Mouse (Mus musculus) layer of hippocampus, adult 2 months (tissue): Measurements from ENCODE around the gene Clic4. TPM values are rescaled to one million over a fixed set of nuclear protein-coding genes. Genes with fewer than 3 reads are reported as not detected.
"Not testable (repeated sequence)": the region's sequence is repeated elsewhere in the genome, so short reads cannot be mapped to it uniquely, and the experiment has no call there.

Experiments used
- DNase-seq, 2 experiments: peaks; one replicate each; pipeline ENCODE4 v3.0.0; 2022; ENCODE audit warnings: low spot score in 2 of 2
- H3K27ac ChIP-seq: fragments of 200-600 bp; 2 replicates; pipeline ENCODE4 v1.8.1; 2022
- H3K4me3 ChIP-seq: fragments of 200-600 bp; 2 replicates; pipeline ENCODE4 v1.8.1; 2022; ENCODE audit warnings: mild to moderate bottlenecking
- CTCF ChIP-seq: fragments of 200-600 bp; conservative IDR thresholded peaks from 2 replicates; pipeline ENCODE4 v1.8.1; 2022; ENCODE audit warnings: antibody characterized with exemption, mild to moderate bottlenecking, moderate library complexity
- total RNA-seq, 2 experiments: library from RNA; stranded (reverse); gene quantifications; 2 replicates each; pipeline ENCODE4 v1.2.3; 2021

Gene Clic4
- total RNA-seq, 2 experiments from 2014 or later = 31.2 to 34.2 TPM

GRCm38 (mm10) chr4:135204666-135205065 lies 67.9 kb downstream of the Clic4 start:
- TF ChIP-seq CTCF = no peak
- DNase-seq = no peak
- no peak overlapping the region for H3K27ac ChIP-seq
- H3K4me3 ChIP-seq = no peak overlapping the region

DNA sequence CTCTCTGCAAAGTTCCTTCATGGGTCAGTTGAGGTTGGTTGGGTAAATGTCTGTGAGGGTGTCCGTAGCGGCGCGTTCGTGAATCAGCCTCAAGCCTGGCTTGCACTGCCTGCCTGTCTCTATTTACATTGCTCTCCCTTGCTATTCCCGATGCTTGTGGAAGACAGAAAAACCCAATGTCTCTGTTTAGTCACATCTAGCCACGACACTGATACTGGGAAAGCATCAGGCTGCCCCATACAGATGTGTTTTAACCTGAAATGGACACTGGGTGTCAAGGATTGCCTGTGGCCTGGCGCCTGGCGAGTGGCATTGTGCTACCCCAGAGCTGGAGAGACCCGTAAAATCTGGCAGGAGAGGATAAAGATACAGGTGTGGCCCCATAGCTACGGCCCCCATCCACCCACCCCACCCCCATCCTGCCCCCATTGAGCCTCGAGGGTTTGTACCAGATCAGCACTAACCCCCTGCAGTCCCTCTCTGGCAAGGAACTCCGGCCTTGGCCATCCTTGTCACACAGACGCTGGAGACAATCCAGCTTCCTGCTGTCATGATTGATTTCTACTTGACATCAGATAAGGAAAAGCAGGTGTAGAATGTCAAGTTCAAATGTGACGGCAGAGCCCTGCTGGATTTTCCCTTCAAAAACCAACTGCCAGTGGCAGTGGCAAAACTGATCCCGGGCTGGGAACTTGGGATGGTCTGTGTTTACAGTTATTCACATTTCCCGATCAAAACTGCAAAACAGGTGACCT lies 68.6 kb downstream of the Clic4 start:
- Histone ChIP-seq H3K4me3 (no peak overlapping the region), H3K27ac (no peak overlapping the region)
- no peak for TF ChIP-seq CTCF
- no peak for DNase-seq

DNA sequence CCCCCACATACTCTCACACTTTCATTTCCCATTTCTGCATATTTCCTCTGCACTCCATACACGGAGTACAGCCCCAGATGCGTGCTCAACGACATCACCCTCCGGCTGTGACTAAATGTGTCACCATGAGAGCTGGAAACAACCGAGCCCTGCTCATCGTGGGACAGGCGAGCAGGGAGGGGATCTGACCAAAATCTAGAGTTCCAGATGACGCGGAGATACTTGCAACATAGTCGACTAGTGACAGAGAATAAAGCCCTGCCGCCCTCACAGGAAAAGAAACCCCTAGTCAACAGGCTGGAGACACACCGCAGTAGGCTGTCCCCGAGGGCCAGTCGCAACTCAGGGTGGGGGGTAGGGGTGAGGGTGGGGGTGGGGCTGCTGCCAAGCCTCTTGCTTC lies 69.3 kb downstream of the Clic4 start:
- Histone ChIP-seq H3K27ac (no peak overlapping the region), H3K4me3 (no peak overlapping the region)
- no peak for TF ChIP-seq CTCF
- DNase-seq = no peak

GRCm38 (mm10) chr4:135201771-135202170 lies 70.8 kb downstream of the Clic4 start:
- TF ChIP-seq CTCF = no peak
- no peak for DNase-seq
- no peak overlapping the region for H3K27ac ChIP-seq

DNA sequence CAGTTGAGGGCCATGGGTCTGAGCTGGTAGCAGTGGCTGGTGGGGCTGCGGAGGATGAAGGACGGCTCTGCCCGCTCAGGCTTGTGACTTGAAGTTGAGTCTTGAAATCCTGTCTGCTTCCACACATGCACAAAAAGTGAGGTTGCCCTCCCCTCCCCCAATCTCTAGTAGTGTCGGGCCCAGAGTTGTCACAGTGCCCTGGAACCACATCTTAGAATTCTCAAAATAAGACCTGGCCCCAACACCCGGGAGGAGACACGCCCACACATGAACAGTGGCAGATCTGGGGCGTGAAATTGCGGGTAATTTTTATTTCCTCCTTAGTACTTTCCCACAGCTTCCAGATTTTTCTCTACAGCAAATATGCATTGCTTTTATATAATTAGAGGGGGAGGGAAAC lies 74.8 kb downstream of the Clic4 start:
- Histone ChIP-seq H3K27ac (no peak overlapping the region), H3K4me3 (no peak overlapping the region)
- no peak for DNase-seq
- TF ChIP-seq CTCF = no peak

More at GRCm38 (mm10) chr4:135201771-135202170, 70.8 kb downstream of the Clic4 start:
- no peak overlapping the region for H3K4me3 ChIP-seq

DNA sequence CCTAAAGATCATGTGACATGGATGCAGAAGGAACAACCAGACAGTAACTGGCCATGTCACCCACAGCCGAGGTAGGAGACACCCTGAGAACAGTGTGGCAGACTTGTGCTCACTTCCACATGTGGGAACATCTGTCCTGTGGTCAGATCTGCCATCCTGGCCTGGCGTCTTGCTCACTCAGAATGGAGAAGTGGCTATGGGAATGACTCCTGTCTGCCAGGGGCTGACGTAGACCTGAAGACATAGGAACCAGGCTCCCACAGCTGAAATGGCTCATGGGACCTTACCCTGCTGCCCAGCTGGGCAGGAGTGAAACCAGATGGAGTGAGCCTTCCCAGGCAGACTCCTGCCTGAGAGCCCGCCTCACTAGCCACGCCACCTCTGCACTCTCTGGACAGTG lies 79.8 kb downstream of the Clic4 start:
- no peak for TF ChIP-seq CTCF
- no peak for DNase-seq

GRCm38 (mm10) chr4:135191604-135192003 lies 81.0 kb downstream of the Clic4 start:
- peak in 1 of 2 experiments; percentile 2 for DNase-seq
- Histone ChIP-seq H3K4me3 (no peak overlapping the region), H3K27ac (no peak overlapping the region)
- TF ChIP-seq CTCF = no peak

More for the DNA sequence above, 79.8 kb downstream of the Clic4 start:
- Histone ChIP-seq H3K4me3 (no peak overlapping the region), H3K27ac (no peak overlapping the region)

GRCm38 (mm10) chr4:135191185-135191584 lies 81.4 kb downstream of the Clic4 start:
- H3K27ac ChIP-seq = no peak overlapping the region
- no peak for DNase-seq
- TF ChIP-seq CTCF = no peak
- no peak overlapping the region for H3K4me3 ChIP-seq

- TF ChIP-seq CTCF = no peak
- no peak for DNase-seq
Observed at GRCm38 (mm10) chr4:135190364-135190763, 82.2 kb downstream of the Clic4 start.

DNA sequence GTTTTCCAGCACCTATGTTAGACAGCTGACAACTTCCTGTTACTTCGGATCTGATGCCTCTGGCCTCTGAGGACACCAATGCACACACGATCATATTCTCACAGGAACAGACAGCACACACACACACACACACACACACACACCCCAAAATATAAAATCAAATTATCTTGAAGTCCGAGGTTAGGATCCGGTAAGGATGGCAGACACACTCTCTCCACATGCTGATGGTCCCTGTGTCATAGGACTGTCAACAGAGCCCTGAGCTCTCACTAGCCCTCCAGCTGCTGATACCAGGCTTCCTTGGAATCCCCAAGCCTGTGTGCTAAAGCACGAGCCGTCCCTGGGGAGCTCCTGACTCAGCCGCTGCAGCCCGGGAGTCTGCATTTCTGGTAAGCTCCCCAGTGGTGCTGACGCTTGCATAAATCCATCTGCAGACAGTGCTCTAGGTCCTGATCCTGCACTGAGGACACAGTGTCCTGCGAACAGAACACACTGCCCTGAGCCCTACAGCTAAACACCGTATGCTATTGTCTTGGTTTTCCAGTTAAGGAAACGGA lies 83.1 kb downstream of the Clic4 start:
- no peak overlapping the region for H3K4me3 ChIP-seq
- no peak overlapping the region for H3K27ac ChIP-seq
- DNase-seq = no peak
- TF ChIP-seq CTCF = no peak

More at GRCm38 (mm10) chr4:135190364-135190763, 82.2 kb downstream of the Clic4 start:
- Histone ChIP-seq H3K4me3 (no peak overlapping the region), H3K27ac (no peak overlapping the region)

DNA sequence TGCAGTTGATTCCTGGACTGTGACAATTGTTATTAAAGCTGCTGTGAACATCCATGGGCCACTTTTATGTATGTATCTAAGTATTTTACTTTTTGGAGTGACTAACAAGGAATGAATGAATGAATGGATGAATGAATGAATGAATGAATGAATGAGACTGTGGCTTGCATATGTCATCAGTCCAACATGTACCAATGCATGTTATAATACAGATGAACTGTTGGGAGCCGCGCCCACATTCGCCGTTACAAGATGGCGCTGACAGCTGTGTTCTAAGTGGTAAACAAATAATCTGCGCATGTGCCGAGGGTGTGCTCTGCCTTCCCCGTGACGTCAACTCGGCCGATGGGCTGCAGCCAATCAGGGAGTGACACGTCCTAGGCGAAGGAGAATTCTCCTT lies 88.3 kb downstream of the Clic4 start:
- not testable (repeated sequence) for DNase-seq, H3K4me3 ChIP-seq, H3K27ac ChIP-seq

- no peak for DNase-seq
- no peak overlapping the region for H3K27ac ChIP-seq
- TF ChIP-seq CTCF = no peak
- no peak overlapping the region for H3K4me3 ChIP-seq
Observed at GRCm38 (mm10) chr4:135181819-135182218, 90.8 kb downstream of the Clic4 start.

DNA sequence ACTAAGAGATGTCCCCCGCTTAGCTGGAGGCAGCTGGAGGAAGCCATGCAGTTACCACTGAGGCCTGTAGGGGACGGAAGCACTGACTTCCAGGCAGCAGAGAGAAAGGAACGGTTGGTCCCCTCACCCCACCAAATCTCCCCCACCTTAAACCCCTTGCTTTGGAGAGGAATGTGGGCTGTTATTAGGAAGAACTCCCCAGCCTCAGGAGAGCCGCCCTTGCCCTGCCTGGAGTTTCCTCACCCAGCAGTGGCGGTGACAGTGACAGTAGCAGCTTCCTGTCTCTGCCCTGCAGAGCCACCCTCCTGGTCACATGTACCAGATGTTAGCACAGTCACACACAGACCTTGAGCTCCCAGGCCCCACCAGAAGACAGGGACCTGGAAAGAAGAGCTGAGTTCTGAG lies 93.5 kb downstream of the Clic4 start:
- Histone ChIP-seq H3K4me3 (no peak overlapping the region), H3K27ac (no peak overlapping the region)
- DNase-seq = peak in 1 of 2 experiments; percentile 26
- TF ChIP-seq CTCF = peak; percentile 72

DNA sequence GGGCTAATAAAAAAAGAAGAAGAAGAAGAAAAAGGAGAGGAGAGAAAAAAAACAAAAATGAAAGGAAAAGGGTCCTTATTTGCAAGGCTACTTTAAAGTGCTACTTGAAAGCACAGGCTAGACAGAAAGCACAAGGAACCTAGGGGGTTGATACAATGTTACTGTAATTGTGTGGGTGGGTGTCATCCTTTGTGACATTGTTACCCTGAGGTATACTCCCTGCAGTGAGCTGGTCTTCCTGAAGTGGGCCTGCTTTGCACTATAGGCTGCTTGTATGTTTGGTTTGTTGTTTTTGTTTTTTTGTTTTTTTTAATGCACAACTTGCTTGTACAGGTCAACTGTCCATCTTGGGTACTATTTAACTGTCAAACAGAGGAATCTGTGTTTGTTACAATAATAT lies 95.0 kb downstream of the Clic4 start:
- Histone ChIP-seq H3K27ac (no peak overlapping the region), H3K4me3 (no peak overlapping the region)
- TF ChIP-seq CTCF = no peak
- no peak for DNase-seq
